Mouse (Mus musculus): ENCODE data around the gene Baiap2l2. TPM values are rescaled to one million over a fixed set of nuclear protein-coding genes. Genes with fewer than 3 reads are reported as not detected.
A peak's percentile ranks its signal among the peaks of the same experiment; 100 is the strongest.

Baiap2l2 gene
- polyA plus RNA-seq, 1 experiment from 2014 or later = 2.3 TPM

GRCm38 (mm10) chr15:79326264-79326663 lies 40.9 kb upstream of the Baiap2l2 start:
- no peak overlapping the region for H3K4me3 ChIP-seq (ENCODE audit: low read depth, low read length)
- peak overlapping the region; percentile 14; the same call in 1 of the 2 replicates for H3K4me2 ChIP-seq (ENCODE audit: low read depth, low read length)
- H3K27me3 ChIP-seq (ENCODE audit: control insufficient read depth, insufficient read depth, low read length) = no peaks in the 10 kb centered on the region
- H3K27ac ChIP-seq (ENCODE audit: low read depth, low read length) = no peak overlapping the region
- no peaks in the 10 kb centered on the region for H3K9me3 ChIP-seq (ENCODE audit: control insufficient read depth, low read length)
- no peak for ATAC-seq (ENCODE audit: low read depth)
- no peaks in the 10 kb centered on the region for H3K36me3 ChIP-seq (ENCODE audit: control insufficient read depth, insufficient read depth, low read length)
- no peak overlapping the region for H3K9ac ChIP-seq (replicated peaks; ENCODE audit: low read depth, low read length)
- peaks cover 11% of the 10 kb centered on the region; the same call in 1 of the 2 replicates for H3K4me1 ChIP-seq (ENCODE audit: control insufficient read depth, insufficient read depth, low read length)
- WGBS = 65% methylated on average over 4 of the region's 4 CpGs

- Histone ChIP-seq H3K9ac (replicated peaks; ENCODE audit: low read depth, low read length) (no peak overlapping the region), H3K4me2 (ENCODE audit: low read depth, low read length) (no peak overlapping the region), H3K36me3 (ENCODE audit: control insufficient read depth, insufficient read depth, low read length) (no peaks in the 10 kb centered on the region), H3K4me3 (ENCODE audit: low read depth, low read length) (no peak overlapping the region), H3K27ac (ENCODE audit: low read depth, low read length) (no peak overlapping the region), H3K27me3 (ENCODE audit: control insufficient read depth, insufficient read depth, low read length) (no peaks in the 10 kb centered on the region), H3K4me1 (ENCODE audit: control insufficient read depth, insufficient read depth, low read length) (peaks cover 11% of the 10 kb centered on the region; the same call in 1 of the 2 replicates), H3K9me3 (ENCODE audit: control insufficient read depth, low read length) (no peaks in the 10 kb centered on the region)
- no peak for ATAC-seq (ENCODE audit: low read depth)
- WGBS = 81% methylated on average over 3 of the region's 3 CpGs
Observed at GRCm38 (mm10) chr15:79325742-79326141, 40.4 kb upstream of the Baiap2l2 start.

GRCm38 (mm10) chr15:79324373-79324772 lies 39.0 kb upstream of the Baiap2l2 start:
- no peak overlapping the region for H3K4me2 ChIP-seq (ENCODE audit: low read depth, low read length)
- H3K9ac ChIP-seq (replicated peaks; ENCODE audit: low read depth, low read length) = no peak overlapping the region
- no peaks in the 10 kb centered on the region for H3K9me3 ChIP-seq (ENCODE audit: control insufficient read depth, low read length)
- 90% methylated on average over 3 of the region's 3 CpGs for WGBS
- no peak for ATAC-seq (ENCODE audit: low read depth)
- no peaks in the 10 kb centered on the region for H3K36me3 ChIP-seq (ENCODE audit: control insufficient read depth, insufficient read depth, low read length)
- H3K4me1 ChIP-seq (ENCODE audit: control insufficient read depth, insufficient read depth, low read length) = peaks cover 11% of the 10 kb centered on the region; the same call in 1 of the 2 replicates
- H3K4me3 ChIP-seq (ENCODE audit: low read depth, low read length) = no peak overlapping the region
- peak overlapping the region; percentile 44; the same call in 1 of the 2 replicates for H3K27ac ChIP-seq (ENCODE audit: low read depth, low read length)
- no peaks in the 10 kb centered on the region for H3K27me3 ChIP-seq (ENCODE audit: control insufficient read depth, insufficient read depth, low read length)

GRCm38 (mm10) chr15:79323791-79324155 lies 38.4 kb upstream of the Baiap2l2 start:
- H3K36me3 ChIP-seq (ENCODE audit: control insufficient read depth, insufficient read depth, low read length) = no peaks in the 10 kb centered on the region
- no peak overlapping the region for H3K4me2 ChIP-seq (ENCODE audit: low read depth, low read length)
- no peak overlapping the region for H3K4me3 ChIP-seq (ENCODE audit: low read depth, low read length)
- ATAC-seq (ENCODE audit: low read depth) = no peak
- WGBS = 78% methylated on average over 4 of the region's 4 CpGs
- no peaks in the 10 kb centered on the region for H3K9me3 ChIP-seq (ENCODE audit: control insufficient read depth, low read length)
- H3K4me1 ChIP-seq (ENCODE audit: control insufficient read depth, insufficient read depth, low read length) = peaks cover 11% of the 10 kb centered on the region; the same call in 1 of the 2 replicates
- no peaks in the 10 kb centered on the region for H3K27me3 ChIP-seq (ENCODE audit: control insufficient read depth, insufficient read depth, low read length)
- no peak overlapping the region for H3K9ac ChIP-seq (replicated peaks; ENCODE audit: low read depth, low read length)
- peak overlapping the region; percentile 44; the same call in 1 of the 2 replicates for H3K27ac ChIP-seq (ENCODE audit: low read depth, low read length)

GRCm38 (mm10) chr15:79322991-79323790 lies 37.9 kb upstream of the Baiap2l2 start:
- Histone ChIP-seq H3K9ac (replicated peaks; ENCODE audit: low read depth, low read length) (no peak overlapping the region), H3K36me3 (ENCODE audit: control insufficient read depth, insufficient read depth, low read length) (no peaks in the 10 kb centered on the region), H3K4me1 (ENCODE audit: control insufficient read depth, insufficient read depth, low read length) (peaks cover 11% of the 10 kb centered on the region; the same call in 1 of the 2 replicates), H3K27me3 (ENCODE audit: control insufficient read depth, insufficient read depth, low read length) (no peaks in the 10 kb centered on the region), H3K4me2 (ENCODE audit: low read depth, low read length) (no peak overlapping the region), H3K27ac (ENCODE audit: low read depth, low read length) (no peak overlapping the region), H3K9me3 (ENCODE audit: control insufficient read depth, low read length) (no peaks in the 10 kb centered on the region), H3K4me3 (ENCODE audit: low read depth, low read length) (no peak overlapping the region)
- no peak for ATAC-seq (ENCODE audit: low read depth)
- 88% methylated on average over 6 of the region's 6 CpGs for WGBS

GRCm38 (mm10) chr15:79322281-79322990 lies 37.1 kb upstream of the Baiap2l2 start:
- Histone ChIP-seq H3K27ac (ENCODE audit: low read depth, low read length) (no peak overlapping the region), H3K9me3 (ENCODE audit: control insufficient read depth, low read length) (no peaks in the 10 kb centered on the region), H3K4me1 (ENCODE audit: control insufficient read depth, insufficient read depth, low read length) (peaks cover 7% of the 10 kb centered on the region; the same call in 1 of the 2 replicates), H3K27me3 (ENCODE audit: control insufficient read depth, insufficient read depth, low read length) (no peaks in the 10 kb centered on the region), H3K4me2 (ENCODE audit: low read depth, low read length) (no peak overlapping the region), H3K9ac (replicated peaks; ENCODE audit: low read depth, low read length) (no peak overlapping the region), H3K36me3 (ENCODE audit: control insufficient read depth, insufficient read depth, low read length) (no peaks in the 10 kb centered on the region), H3K4me3 (ENCODE audit: low read depth, low read length) (no peak overlapping the region)
- 86% methylated on average over 11 of the region's 11 CpGs for WGBS
- ATAC-seq (ENCODE audit: low read depth) = no peak

- H3K9me3 ChIP-seq (ENCODE audit: control insufficient read depth, low read length) = no peaks in the 10 kb centered on the region
- H3K27me3 ChIP-seq (ENCODE audit: control insufficient read depth, insufficient read depth, low read length) = no peaks in the 10 kb centered on the region
- H3K36me3 ChIP-seq (ENCODE audit: control insufficient read depth, insufficient read depth, low read length) = no peaks in the 10 kb centered on the region
- peaks cover under 1% of the 10 kb centered on the region; the same call in 1 of the 2 replicates for H3K4me1 ChIP-seq (ENCODE audit: control insufficient read depth, insufficient read depth, low read length)
- 76% methylated on average over 5 of the region's 5 CpGs for WGBS
- no peak for ATAC-seq (ENCODE audit: low read depth)
- no peak overlapping the region for H3K4me2 ChIP-seq (ENCODE audit: low read depth, low read length)
- H3K9ac ChIP-seq (replicated peaks; ENCODE audit: low read depth, low read length) = no peak overlapping the region
- no peak overlapping the region for H3K4me3 ChIP-seq (ENCODE audit: low read depth, low read length)
- no peak overlapping the region for H3K27ac ChIP-seq (ENCODE audit: low read depth, low read length)
Observed at GRCm38 (mm10) chr15:79321733-79322190, 36.4 kb upstream of the Baiap2l2 start.

GRCm38 (mm10) chr15:79313848-79314369 lies 28.6 kb upstream of the Baiap2l2 start:
- Histone ChIP-seq H3K9ac (replicated peaks; ENCODE audit: low read depth, low read length) (no peak overlapping the region), H3K36me3 (ENCODE audit: control insufficient read depth, insufficient read depth, low read length) (peaks cover 6% of the 10 kb centered on the region; the same call in 1 of the 2 replicates), H3K4me2 (ENCODE audit: low read depth, low read length) (no peak overlapping the region), H3K9me3 (ENCODE audit: control insufficient read depth, low read length) (no peaks in the 10 kb centered on the region), H3K4me1 (ENCODE audit: control insufficient read depth, insufficient read depth, low read length) (no peaks in the 10 kb centered on the region), H3K4me3 (ENCODE audit: low read depth, low read length) (no peak overlapping the region), H3K27me3 (ENCODE audit: control insufficient read depth, insufficient read depth, low read length) (no peaks in the 10 kb centered on the region), H3K27ac (ENCODE audit: low read depth, low read length) (no peak overlapping the region)
- ATAC-seq (ENCODE audit: low read depth) = no peak
- 74% methylated on average over 8 of the region's 8 CpGs for WGBS
